Mouse (Mus musculus) MEL (cell line): Measurements from ENCODE around the gene Ptprr. TPM values are rescaled to one million over a fixed set of nuclear protein-coding genes. Genes with fewer than 3 reads are reported as not detected.

Source experiments
- DNase-seq: peaks from one replicate; pipeline ENCODE4 v3.0.0; 2011; ENCODE audit warnings: low read depth, low spot score
- H3K27ac ChIP-seq: 2 replicates; pipeline ENCODE4 v1.5.1; 2012; ENCODE audit warnings: low read depth, mild to moderate bottlenecking, control low read depth, low read length, moderate library complexity; ENCODE audit not compliant: control insufficient read depth
- H3K27me3 ChIP-seq, 2 experiments: fragments of 150-350 bp in 1 of 2; sonication (generic) in 1 of 2; 2 replicates each; pipeline ENCODE4 v1.6.1; 2012; ENCODE audit warnings: low read length in 2 of 2, mild to moderate bottlenecking in 2 of 2, improper control_type of control experiment in 1 of 2, moderate library complexity in 1 of 2; ENCODE audit not compliant: insufficient read depth in 2 of 2, control insufficient read depth in 1 of 2
- H3K36me3 ChIP-seq, 2 experiments: 2 replicates each; pipeline ENCODE4 v1.6.1; 2012 to 2014; ENCODE audit warnings: low read length in 2 of 2, improper control_type of control experiment in 1 of 2, inconsistent platforms in 1 of 2, mild to moderate bottlenecking in 1 of 2; ENCODE audit not compliant: insufficient read depth in 2 of 2, control insufficient read depth in 1 of 2
- H3K4me1 ChIP-seq, 2 experiments: fragments of 150-350 bp in 1 of 2; sonication (generic) in 1 of 2; 2 replicates each; pipeline ENCODE4 v1.6.1; 2012; ENCODE audit warnings: low read length in 2 of 2, improper control_type of control experiment in 1 of 2, mild to moderate bottlenecking in 1 of 2; ENCODE audit not compliant: insufficient read depth in 2 of 2, control insufficient read depth in 1 of 2
- H3K4me3 ChIP-seq, 2 experiments: fragments of 150-350 bp in 1 of 2; sonication (generic) in 1 of 2; 2 replicates each; pipeline ENCODE4 v1.5.1; 2012; ENCODE audit warnings: low read depth in 2 of 2, low read length in 2 of 2, mild to moderate bottlenecking in 2 of 2, moderate library complexity in 2 of 2, control low read depth in 1 of 2, improper control_type of control experiment in 1 of 2; ENCODE audit not compliant: control insufficient read depth in 1 of 2, insufficient read depth in 1 of 2
- H3K79me2 ChIP-seq: 2 replicates; pipeline ENCODE4 v1.6.1; 2012; ENCODE audit warnings: mild to moderate bottlenecking, low read length, moderate library complexity; ENCODE audit not compliant: control insufficient read depth, poor library complexity, insufficient read depth
- H3K9ac ChIP-seq: 2 replicates; pipeline ENCODE4 v1.6.1; 2012; ENCODE audit warnings: low read depth, mild to moderate bottlenecking, control low read depth, low read length, moderate library complexity; ENCODE audit not compliant: control insufficient read depth, poor library complexity, severe bottlenecking
- H3K9me3 ChIP-seq: fragments of 150-350 bp; sonication (generic); replicated peaks from 2 replicates; pipeline ENCODE4 v1.6.1; 2012; ENCODE audit warnings: mild to moderate bottlenecking, low read length, improper control_type of control experiment, moderate library complexity; ENCODE audit not compliant: insufficient read depth
- CHD1 ChIP-seq: IDR thresholded peaks from 2 replicates; pipeline ENCODE4 v1.6.1; 2012; ENCODE audit warnings: low read depth, mild to moderate bottlenecking, inconsistent platforms, low read length, improper control_type of control experiment
- CTCF ChIP-seq, 3 experiments: IDR thresholded peaks in 2 of 3; conservative IDR thresholded peaks in 1 of 3; 2 replicates each; pipeline ENCODE4 v1.5.1; 2011 to 2012; ENCODE audit warnings: low read length in 3 of 3, low read depth in 2 of 3, mild to moderate bottlenecking in 2 of 3, improper control_type of control experiment in 1 of 3, inconsistent platforms in 1 of 3, mixed read lengths in 1 of 3, moderate library complexity in 1 of 3; ENCODE audit not compliant: control insufficient read depth in 1 of 3, insufficient read depth in 1 of 3, poor library complexity in 1 of 3, severe bottlenecking in 1 of 3
- ELF1 ChIP-seq: IDR thresholded peaks from 2 replicates; pipeline ENCODE4 v1.6.1; 2014; ENCODE audit warnings: low read depth, mild to moderate bottlenecking, inconsistent platforms, low read length, improper control_type of control experiment, moderate library complexity
- GATA1 ChIP-seq: IDR thresholded peaks from 2 replicates; pipeline ENCODE4 v1.6.1; 2011; ENCODE audit warnings: low read depth, low read length, improper control_type of control experiment
- KAT2A ChIP-seq: conservative IDR thresholded peaks from 2 replicates; pipeline ENCODE4 v1.6.1; 2012; ENCODE audit warnings: low read depth, low read length, improper control_type of control experiment, inconsistent platforms
- MAFK ChIP-seq: IDR thresholded peaks from 2 replicates; pipeline ENCODE4 v1.6.1; 2011; ENCODE audit warnings: low read depth, mild to moderate bottlenecking, low read length, improper control_type of control experiment, borderline replicate concordance
- MAZ ChIP-seq: IDR thresholded peaks from 2 replicates; pipeline ENCODE4 v1.6.1; 2012; ENCODE audit warnings: low read depth, mild to moderate bottlenecking, inconsistent platforms, low read length, improper control_type of control experiment
- MEF2A ChIP-seq: IDR thresholded peaks from 2 replicates; pipeline ENCODE4 v1.6.1; 2014; ENCODE audit warnings: low read depth, mild to moderate bottlenecking, inconsistent platforms, low read length, improper control_type of control experiment; ENCODE audit not compliant: poor library complexity, insufficient replicate concordance, severe bottlenecking; ENCODE audit errors: extremely low read depth
- MYC ChIP-seq: IDR thresholded peaks from 2 replicates; pipeline ENCODE4 v1.6.1; 2011; ENCODE audit warnings: low read depth, mild to moderate bottlenecking, low read length, improper control_type of control experiment, moderate library complexity
- NELFE ChIP-seq: IDR thresholded peaks from 2 replicates; pipeline ENCODE4 v1.6.1; 2011; ENCODE audit warnings: low read depth, low read length, improper control_type of control experiment
- POLR2AphosphoS2 ChIP-seq: IDR thresholded peaks from 2 replicates; pipeline ENCODE4 v1.6.1; 2011; ENCODE audit warnings: low read length, improper control_type of control experiment
- SMC3 ChIP-seq: IDR thresholded peaks from 2 replicates; pipeline ENCODE4 v1.6.1; 2011; ENCODE audit warnings: low read depth, low read length, improper control_type of control experiment
- TBP ChIP-seq: IDR thresholded peaks from 2 replicates; pipeline ENCODE4 v1.8.0; 2011; ENCODE audit warnings: low read depth, low read length, improper control_type of control experiment
- UBTF ChIP-seq: IDR thresholded peaks from 2 replicates; pipeline ENCODE4 v1.6.1; 2012; ENCODE audit warnings: low read depth, mild to moderate bottlenecking, inconsistent platforms, low read length, improper control_type of control experiment, moderate library complexity, borderline replicate concordance; ENCODE audit not compliant: insufficient read depth
- ZC3H11A ChIP-seq: IDR thresholded peaks from 2 replicates; pipeline ENCODE4 v1.6.1; 2012; ENCODE audit warnings: low read depth, mild to moderate bottlenecking, inconsistent platforms, low read length, improper control_type of control experiment
- ZKSCAN1 ChIP-seq: IDR thresholded peaks from 2 replicates; pipeline ENCODE4 v1.6.1; 2012; ENCODE audit warnings: low read depth, mild to moderate bottlenecking, inconsistent platforms, low read length, improper control_type of control experiment, moderate library complexity
- ZMIZ1 ChIP-seq: IDR thresholded peaks from 2 replicates; pipeline ENCODE4 v1.6.1; 2012; ENCODE audit warnings: low read depth, mild to moderate bottlenecking, inconsistent platforms, low read length, improper control_type of control experiment, moderate library complexity
- ZNF384 ChIP-seq: IDR thresholded peaks from 2 replicates; pipeline ENCODE4 v1.6.1; 2012; ENCODE audit warnings: low read depth, mild to moderate bottlenecking, inconsistent platforms, low read length, improper control_type of control experiment
- polyA plus RNA-seq, 2 experiments: library from polyadenylated mRNA; stranded (reverse) in 1 of 2; unstranded in 1 of 2; fragments of >175 nt in 1 of 2; fragments of >200 nt in 1 of 2; gene quantifications; 2 replicates each; pipeline versions ENCODE4 v1.2.1 to v1.2.4; 2012; ENCODE audit warnings: low replicate concordance in 2 of 2, low read depth in 1 of 2; ENCODE audit not compliant: insufficient read length in 2 of 2, insufficient read depth in 1 of 2, missing spikeins in 1 of 2
- total RNA-seq: library from RNA; depleted of rRNA; stranded (reverse); fragments of 300-350 nt; gene quantifications from 2 replicates; pipeline ENCODE4 v1.2.3, GENCODE M21; 2012

Gene Ptprr
- total and polyA plus RNA-seq, 3 experiments, result not detected

DNA sequence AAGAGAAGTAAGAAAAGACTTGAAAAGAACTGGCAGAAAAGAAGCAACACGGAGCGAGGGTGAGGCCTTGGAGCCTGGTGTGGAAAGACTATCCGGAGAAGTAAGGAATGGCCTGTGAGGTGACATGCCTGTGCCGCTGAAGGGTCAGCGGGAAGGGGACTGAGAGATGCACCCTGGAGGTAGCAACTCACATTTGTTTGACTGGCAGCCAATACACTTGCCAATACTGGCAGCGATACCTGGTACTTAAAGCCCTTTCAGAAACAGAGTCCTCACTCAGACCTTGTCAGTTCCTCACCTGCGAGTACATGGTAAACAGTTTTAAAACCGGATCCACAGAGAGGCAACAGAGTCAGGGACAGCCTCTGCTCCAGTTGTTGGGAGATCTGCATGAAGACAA lies 122.2 kb downstream of the Ptprr start:
- H3K27me3 ChIP-seq, result no peaks in the 10 kb centered on the region
- H3K36me3 ChIP-seq, result no peaks in the 10 kb centered on the region
- H3K9me3 ChIP-seq, result no peaks in the 10 kb centered on the region
- H3K27ac ChIP-seq, result no peak overlapping the region
- no peak for DNase-seq
- TF ChIP-seq ELF1 (no peak), GATA1 (no peak), ZC3H11A (no peak), SMC3 (no peak), CTCF (IDR thresholded peaks at IDR 0.05 in 2 of 3, conservative IDR thresholded peaks at IDR 0.05 in 1 of 3; ENCODE audit: control insufficient read depth in 1 of 3, insufficient read depth in 1 of 3, low read depth in 2 of 3, low read length in 3 of 3, poor library complexity in 1 of 3, severe bottlenecking in 1 of 3) (no peak), MAZ (no peak), MYC (no peak), POLR2AphosphoS2 (no peak), TBP (no peak), ZNF384 (no peak), NELFE (no peak), KAT2A (no peak), ZMIZ1 (no peak), MAFK (no peak), ZKSCAN1 (no peak), MEF2A (no peak), UBTF (no peak)
- TF ChIP-seq, all 39 proteins: peak for 0
- Histone ChIP-seq H3K4me1 (no peaks in the 10 kb centered on the region), H3K4me3 (no peak overlapping the region), H3K79me2 (no peaks in the 10 kb centered on the region), H3K9ac (no peak overlapping the region)

DNA sequence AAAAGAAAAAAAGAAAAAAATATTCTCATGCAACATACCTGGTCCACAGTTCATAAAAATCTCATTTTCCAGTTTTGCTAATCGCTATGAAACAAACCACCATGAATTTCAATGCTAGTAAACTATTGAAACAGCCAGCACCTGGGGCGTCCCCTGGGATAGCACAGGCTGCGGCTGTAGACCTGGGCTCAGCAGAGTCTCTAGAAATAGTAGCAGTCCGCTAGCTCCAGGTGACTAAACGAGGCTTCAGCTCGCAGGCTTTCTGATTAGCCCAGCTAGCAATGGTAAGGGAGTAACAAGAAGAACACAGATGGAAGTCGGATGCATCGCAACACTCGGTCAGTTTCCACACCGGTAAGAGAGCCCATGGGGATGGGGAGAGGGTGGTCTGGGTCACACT lies 125.7 kb downstream of the Ptprr start:
- no peaks in the 10 kb centered on the region for H3K27me3 ChIP-seq
- TF ChIP-seq ZNF384, result no peak
- TF ChIP-seq KAT2A, result no peak
- TF ChIP-seq CTCF (IDR thresholded peaks at IDR 0.05 in 2 of 3, conservative IDR thresholded peaks at IDR 0.05 in 1 of 3; ENCODE audit: control insufficient read depth in 1 of 3, insufficient read depth in 1 of 3, low read depth in 2 of 3, low read length in 3 of 3, poor library complexity in 1 of 3, severe bottlenecking in 1 of 3), result no peak
- TF ChIP-seq CHD1, result no peak
- TF ChIP-seq NELFE, result no peak
- TF ChIP-seq UBTF, result no peak
- TF ChIP-seq, all 39 proteins: peak for 0
- H3K4me3 ChIP-seq, result no peak overlapping the region
- no peaks in the 10 kb centered on the region for H3K36me3 ChIP-seq
- H3K79me2 ChIP-seq, result no peaks in the 10 kb centered on the region
- H3K9me3 ChIP-seq, result no peaks in the 10 kb centered on the region
- no peak overlapping the region for H3K27ac ChIP-seq
- H3K9ac ChIP-seq, result no peak overlapping the region
- no peak for DNase-seq
- no peaks in the 10 kb centered on the region for H3K4me1 ChIP-seq
